Mouse (Mus musculus) cerebellum, adult 11 months (tissue): ENCODE measurements at regions not wholly inside any gene's neighbourhood (a gene's known extent, or its start where the extent isn't known, plus 50 kb on each side); places are given as distances from the start of the nearest gene placed in this dataset.

Source experiments
- DNase-seq: peaks from one replicate; pipeline ENCODE4 v3.0.0; 2022

- DNase-seq: no peak
These were observed 362.9 kb upstream of the Fam49a start for GRCm38 (mm10) chr12:11899031-11899430.

- no peak for DNase-seq
These were observed 355.4 kb upstream of the Fam49a start for GRCm38 (mm10) chr12:11906588-11906987.
